Mouse (Mus musculus): ENCODE data around the gene Pebp1. TPM values are rescaled to one million over a fixed set of nuclear protein-coding genes. Genes with fewer than 3 reads are reported as not detected.

The Pebp1 gene
- polyA plus RNA-seq, 1 experiment from 2014 or later = 1,205 TPM

- Histone ChIP-seq H3K4me2 (ENCODE audit: low read length) (no peak overlapping the region), H3K27me3 (replicated peaks; ENCODE audit: control insufficient read depth, insufficient read depth, low read length) (no peaks in the 10 kb centered on the region), H3K4me1 (ENCODE audit: control insufficient read depth, insufficient read depth, low read depth, low read length) (no peaks in the 10 kb centered on the region), H3K27ac (ENCODE audit: low read depth, low read length) (no peak overlapping the region), H3K9me3 (ENCODE audit: control insufficient read depth, low read length) (no peaks in the 10 kb centered on the region), H3K4me3 (ENCODE audit: low read length) (no peak overlapping the region), H3K9ac (ENCODE audit: low read depth, low read length) (no peak overlapping the region), H3K36me3 (ENCODE audit: control insufficient read depth, insufficient read depth, low read length) (peaks cover 58% of the 10 kb centered on the region)
- 95% methylated on average over 15 of the region's 15 CpGs for WGBS
- no peak for ATAC-seq
Measured at GRCm38 (mm10) chr5:117258276-117258675, 29.1 kb downstream of the Pebp1 start.

DNA sequence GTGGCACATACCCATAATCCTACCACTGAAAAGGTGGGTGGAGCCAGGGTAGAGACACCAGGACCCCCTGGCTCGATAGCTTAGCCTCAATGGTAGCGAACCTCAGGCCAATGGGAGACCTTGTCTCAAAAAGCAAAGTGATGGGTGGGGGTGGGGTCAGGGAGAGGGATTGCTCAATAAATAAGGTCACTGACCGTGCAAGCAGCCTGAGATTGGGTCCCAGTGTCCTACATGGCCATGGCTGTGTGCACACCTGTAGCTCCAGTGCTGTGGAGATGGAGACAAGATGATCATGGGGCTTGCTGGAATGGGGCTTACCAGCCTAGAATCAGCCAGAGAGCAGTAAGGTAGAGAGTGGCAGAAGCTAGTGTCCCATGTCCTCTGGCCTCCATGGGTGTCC, 35.7 kb downstream of the Pebp1 start:
- no peaks in the 10 kb centered on the region for H3K4me1 ChIP-seq (ENCODE audit: control insufficient read depth, insufficient read depth, low read depth, low read length)
- H3K27ac ChIP-seq (ENCODE audit: low read depth, low read length) = no peak overlapping the region
- WGBS = 98% methylated on average over 3 of the region's 3 CpGs
- H3K27me3 ChIP-seq (replicated peaks; ENCODE audit: control insufficient read depth, insufficient read depth, low read length) = no peaks in the 10 kb centered on the region
- H3K4me2 ChIP-seq (ENCODE audit: low read length) = no peak overlapping the region
- no peak overlapping the region for H3K9ac ChIP-seq (ENCODE audit: low read depth, low read length)
- H3K9me3 ChIP-seq (ENCODE audit: control insufficient read depth, low read length) = no peaks in the 10 kb centered on the region
- ATAC-seq = no peak
- no peak overlapping the region for H3K4me3 ChIP-seq (ENCODE audit: low read length)
- H3K36me3 ChIP-seq (ENCODE audit: control insufficient read depth, insufficient read depth, low read length) = peaks cover 38% of the 10 kb centered on the region

DNA sequence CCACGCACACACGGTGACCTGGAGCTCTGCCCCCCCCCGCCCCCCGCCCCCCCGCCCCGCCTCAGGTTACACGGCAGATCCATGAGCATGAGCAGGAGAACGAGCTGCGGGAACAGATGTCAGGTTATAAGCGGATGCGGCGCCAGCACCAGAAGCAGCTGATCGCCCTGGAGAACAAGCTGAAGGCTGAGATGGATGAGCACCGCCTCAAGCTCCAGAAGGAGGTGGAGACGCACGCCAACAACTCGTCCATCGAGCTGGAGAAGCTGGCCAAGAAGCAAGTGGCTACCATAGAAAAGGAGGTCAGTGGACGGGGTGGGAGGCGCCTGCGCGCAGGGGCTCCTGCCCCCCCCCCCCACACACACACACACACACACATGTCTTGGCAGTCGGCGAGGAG, 36.6 kb downstream of the Pebp1 start:
- H3K27ac ChIP-seq (ENCODE audit: low read depth, low read length) = no peak overlapping the region
- H3K9ac ChIP-seq (ENCODE audit: low read depth, low read length) = no peak overlapping the region
- no peaks in the 10 kb centered on the region for H3K9me3 ChIP-seq (ENCODE audit: control insufficient read depth, low read length)
- no peaks in the 10 kb centered on the region for H3K27me3 ChIP-seq (replicated peaks; ENCODE audit: control insufficient read depth, insufficient read depth, low read length)
- H3K36me3 ChIP-seq (ENCODE audit: control insufficient read depth, insufficient read depth, low read length) = peaks cover 28% of the 10 kb centered on the region
- no peak overlapping the region for H3K4me3 ChIP-seq (ENCODE audit: low read length)
- ATAC-seq = no peak
- no peaks in the 10 kb centered on the region for H3K4me1 ChIP-seq (ENCODE audit: control insufficient read depth, insufficient read depth, low read depth, low read length)
- 70% methylated on average over 18 of the region's 24 CpGs for WGBS
- H3K4me2 ChIP-seq (ENCODE audit: low read length) = no peak overlapping the region

GRCm38 (mm10) chr5:117248351-117248750, 39.1 kb downstream of the Pebp1 start:
- H3K27ac ChIP-seq (ENCODE audit: low read depth, low read length) = no peak overlapping the region
- H3K4me2 ChIP-seq (ENCODE audit: low read length) = no peak overlapping the region
- no peak overlapping the region for H3K4me3 ChIP-seq (ENCODE audit: low read length)
- H3K36me3 ChIP-seq (ENCODE audit: control insufficient read depth, insufficient read depth, low read length) = peaks cover 20% of the 10 kb centered on the region
- H3K9ac ChIP-seq (ENCODE audit: low read depth, low read length) = no peak overlapping the region
- 29% methylated on average over 9 of the region's 10 CpGs for WGBS
- H3K4me1 ChIP-seq (ENCODE audit: control insufficient read depth, insufficient read depth, low read depth, low read length) = peaks cover 8% of the 10 kb centered on the region
- no peaks in the 10 kb centered on the region for H3K27me3 ChIP-seq (replicated peaks; ENCODE audit: control insufficient read depth, insufficient read depth, low read length)
- H3K9me3 ChIP-seq (ENCODE audit: control insufficient read depth, low read length) = no peaks in the 10 kb centered on the region
- no peak for ATAC-seq

- Histone ChIP-seq H3K27ac (ENCODE audit: low read depth, low read length) (no peak overlapping the region), H3K9ac (ENCODE audit: low read depth, low read length) (no peak overlapping the region), H3K9me3 (ENCODE audit: control insufficient read depth, low read length) (no peaks in the 10 kb centered on the region), H3K4me1 (ENCODE audit: control insufficient read depth, insufficient read depth, low read depth, low read length) (peaks cover 14% of the 10 kb centered on the region), H3K27me3 (replicated peaks; ENCODE audit: control insufficient read depth, insufficient read depth, low read length) (no peaks in the 10 kb centered on the region), H3K36me3 (ENCODE audit: control insufficient read depth, insufficient read depth, low read length) (no peaks in the 10 kb centered on the region), H3K4me2 (ENCODE audit: low read length) (no peak overlapping the region), H3K4me3 (ENCODE audit: low read length) (no peak overlapping the region)
- no peak for ATAC-seq
- WGBS = 85% methylated on average over 8 of the region's 8 CpGs
Measured at GRCm38 (mm10) chr5:117245170-117245569, 42.3 kb downstream of the Pebp1 start.

DNA sequence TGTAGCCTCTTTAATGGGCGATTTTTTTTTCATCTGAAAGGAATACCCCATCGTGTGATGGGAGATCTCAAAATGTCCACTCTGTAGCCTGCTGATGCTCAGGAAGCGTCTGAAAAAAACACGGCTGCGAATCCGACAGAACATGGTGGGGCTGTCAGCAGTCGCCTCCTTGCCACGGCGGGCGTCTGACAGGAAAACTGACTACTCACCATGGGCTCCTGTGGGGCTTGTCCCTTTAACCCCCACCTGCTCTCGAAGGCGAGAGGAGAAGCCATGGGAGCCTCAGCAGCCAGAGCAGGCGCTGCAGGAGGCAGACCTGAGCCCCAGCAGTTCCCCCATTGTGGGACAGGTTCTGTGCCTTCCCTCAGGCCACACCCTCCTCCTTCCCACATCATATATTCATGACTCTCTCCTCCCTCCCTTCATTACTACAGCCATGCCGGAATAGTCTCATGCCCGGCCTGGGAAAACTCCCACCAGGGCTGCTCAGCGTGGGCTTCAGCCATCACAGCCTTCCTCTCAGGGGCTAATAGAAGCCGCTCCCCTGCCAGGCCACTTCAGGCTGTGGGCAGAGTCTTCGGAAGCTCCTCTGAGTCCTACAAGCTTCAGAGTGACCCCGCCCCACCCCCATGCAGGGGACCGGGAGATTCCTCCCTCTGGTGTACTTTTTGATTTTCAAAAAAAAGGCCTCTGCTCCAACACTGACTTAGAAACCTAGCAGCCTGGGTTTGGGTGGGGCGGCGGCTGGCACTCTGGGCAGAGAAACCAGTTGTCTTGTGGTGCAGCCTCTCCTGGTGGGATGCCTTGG, 44.5 kb downstream of the Pebp1 start:
- Histone ChIP-seq H3K9me3 (ENCODE audit: control insufficient read depth, low read length) (no peaks in the 10 kb centered on the region), H3K4me1 (ENCODE audit: control insufficient read depth, insufficient read depth, low read depth, low read length) (peaks cover 17% of the 10 kb centered on the region), H3K9ac (ENCODE audit: low read depth, low read length) (peak overlapping the region; percentile 76), H3K4me2 (ENCODE audit: low read length) (peak overlapping the region; percentile 60), H3K4me3 (ENCODE audit: low read length) (peak overlapping the region; percentile 52), H3K27ac (ENCODE audit: low read depth, low read length) (peak overlapping the region; percentile 87), H3K27me3 (replicated peaks; ENCODE audit: control insufficient read depth, insufficient read depth, low read length) (no peaks in the 10 kb centered on the region), H3K36me3 (ENCODE audit: control insufficient read depth, insufficient read depth, low read length) (no peaks in the 10 kb centered on the region)
- 20% methylated on average over 22 of the region's 22 CpGs for WGBS
- peak; percentile 21 for ATAC-seq

DNA sequence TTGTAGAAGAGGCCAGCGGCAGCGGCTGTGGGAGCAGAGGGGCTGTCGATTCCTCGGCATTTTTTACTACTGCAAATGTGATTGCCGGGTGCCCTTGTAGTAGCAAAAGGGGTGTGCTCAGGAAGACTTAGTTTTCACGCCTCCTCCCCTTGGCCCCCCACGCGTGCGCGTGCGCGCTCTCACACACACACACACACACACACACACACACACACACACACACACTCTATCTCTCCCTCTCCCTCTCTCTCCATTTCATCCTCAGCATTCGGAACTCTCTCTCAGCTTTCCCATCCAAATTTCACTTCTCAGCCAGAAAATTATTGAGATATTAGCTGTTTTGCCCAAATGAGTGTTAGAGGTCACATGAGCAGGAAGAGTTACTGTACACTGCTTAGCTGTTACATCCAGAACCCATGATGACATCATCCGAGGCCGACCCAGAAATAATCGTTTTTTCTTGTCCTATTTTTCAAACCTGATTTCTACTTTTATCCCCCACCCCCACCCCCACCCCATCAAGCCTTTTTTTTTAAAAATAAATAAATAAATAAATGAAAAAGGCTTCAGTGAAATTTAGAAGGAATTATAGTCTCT, 45.4 kb downstream of the Pebp1 start:
- Histone ChIP-seq H3K4me1 (ENCODE audit: control insufficient read depth, insufficient read depth, low read depth, low read length) (peaks cover 17% of the 10 kb centered on the region), H3K36me3 (ENCODE audit: control insufficient read depth, insufficient read depth, low read length) (no peaks in the 10 kb centered on the region), H3K27ac (ENCODE audit: low read depth, low read length) (peak overlapping the region; percentile 87), H3K4me2 (ENCODE audit: low read length) (peak overlapping the region; percentile 60), H3K27me3 (replicated peaks; ENCODE audit: control insufficient read depth, insufficient read depth, low read length) (no peaks in the 10 kb centered on the region), H3K9me3 (ENCODE audit: control insufficient read depth, low read length) (no peaks in the 10 kb centered on the region), H3K4me3 (ENCODE audit: low read length) (peak overlapping the region; percentile 52), H3K9ac (ENCODE audit: low read depth, low read length) (peak overlapping the region; percentile 77)
- ATAC-seq = peak; percentile 59
- 29% methylated on average over 16 of the region's 16 CpGs for WGBS

GRCm38 (mm10) chr5:117240761-117241322, 46.6 kb downstream of the Pebp1 start:
- 1% methylated on average over 32 of the region's 32 CpGs for WGBS
- H3K4me3 ChIP-seq (ENCODE audit: low read length) = peak overlapping the region; percentile 52
- H3K9ac ChIP-seq (ENCODE audit: low read depth, low read length) = peak overlapping the region; percentile 77
- H3K27me3 ChIP-seq (replicated peaks; ENCODE audit: control insufficient read depth, insufficient read depth, low read length) = no peaks in the 10 kb centered on the region
- H3K9me3 ChIP-seq (ENCODE audit: control insufficient read depth, low read length) = no peaks in the 10 kb centered on the region
- peak; percentile 52 for ATAC-seq
- H3K36me3 ChIP-seq (ENCODE audit: control insufficient read depth, insufficient read depth, low read length) = no peaks in the 10 kb centered on the region
- peaks cover 17% of the 10 kb centered on the region for H3K4me1 ChIP-seq (ENCODE audit: control insufficient read depth, insufficient read depth, low read depth, low read length)
- peak overlapping the region; percentile 87 for H3K27ac ChIP-seq (ENCODE audit: low read depth, low read length)
- peak overlapping the region; percentile 60 for H3K4me2 ChIP-seq (ENCODE audit: low read length)

DNA sequence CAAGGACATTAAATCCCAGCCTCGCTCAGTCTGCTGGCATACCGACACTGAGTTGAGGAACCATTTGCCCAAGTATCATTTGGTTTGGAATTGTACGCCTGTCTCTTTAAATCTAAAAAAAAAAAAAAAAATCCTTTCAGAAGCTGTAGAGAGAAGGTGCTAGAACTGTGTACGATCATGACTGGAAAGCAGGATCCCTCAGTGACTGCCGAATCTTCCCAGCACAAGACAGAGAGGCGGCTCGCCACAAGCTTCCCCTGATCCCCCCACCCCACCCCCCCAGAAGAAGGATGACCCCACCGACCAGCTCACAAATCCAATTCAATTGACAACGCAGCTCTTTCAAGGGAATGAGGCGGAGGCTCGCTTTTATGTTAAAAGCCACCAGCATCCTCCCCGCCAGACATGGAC, 47.1 kb downstream of the Pebp1 start:
- H3K36me3 ChIP-seq (ENCODE audit: control insufficient read depth, insufficient read depth, low read length) = no peaks in the 10 kb centered on the region
- peak overlapping the region; percentile 77 for H3K9ac ChIP-seq (ENCODE audit: low read depth, low read length)
- peaks cover 17% of the 10 kb centered on the region for H3K4me1 ChIP-seq (ENCODE audit: control insufficient read depth, insufficient read depth, low read depth, low read length)
- no peaks in the 10 kb centered on the region for H3K27me3 ChIP-seq (replicated peaks; ENCODE audit: control insufficient read depth, insufficient read depth, low read length)
- peak overlapping the region; percentile 52 for H3K4me3 ChIP-seq (ENCODE audit: low read length)
- H3K27ac ChIP-seq (ENCODE audit: low read depth, low read length) = peak overlapping the region; percentile 87
- H3K9me3 ChIP-seq (ENCODE audit: control insufficient read depth, low read length) = no peaks in the 10 kb centered on the region
- H3K4me2 ChIP-seq (ENCODE audit: low read length) = peak overlapping the region; percentile 60
- 1% methylated on average over 11 of the region's 12 CpGs for WGBS
- peak; percentile 77 for ATAC-seq

Measured in hindbrain, embryonic 16.5 days (tissue).